Mouse (Mus musculus) liver, embryonic 11.5 days (tissue): Measurements from ENCODE around the gene Creb3l1. TPM values are rescaled to one million over a fixed set of nuclear protein-coding genes. Genes with fewer than 3 reads are reported as not detected.

Source experiments
- ATAC-seq: fragments of 200-750 bp; cut with Nextera tagmentation; replicated peaks from 2 replicates; pipeline ENCODE4 v1.8.0; 2017; ENCODE audit warnings: moderate number of reproducible peaks, mild to moderate bottlenecking, moderate TSS enrichment, moderate library complexity; ENCODE audit not compliant: low FRiP score
- DNase-seq: peaks from one replicate; pipeline ENCODE4 v3.0.0-alpha.2; 2017; ENCODE audit warnings: low spot score
- H3K27ac ChIP-seq: fragments of 300-500 bp; sonication (generic); 2 replicates; pipeline ENCODE4 v1.5.1; 2014; ENCODE audit warnings: mild to moderate bottlenecking, low read depth, low read length, control low read depth
- H3K27me3 ChIP-seq: fragments of 300-500 bp; sonication (generic); replicated peaks from 2 replicates; pipeline ENCODE4 v1.6.1; 2014; ENCODE audit warnings: low read length, mixed read lengths; ENCODE audit not compliant: control insufficient read depth, insufficient read depth
- H3K36me3 ChIP-seq: fragments of 300-500 bp; sonication (generic); 2 replicates; pipeline ENCODE4 v1.6.1; 2014; ENCODE audit warnings: mild to moderate bottlenecking, low read length, moderate library complexity, mixed read lengths; ENCODE audit not compliant: control insufficient read depth, insufficient read depth
- H3K4me1 ChIP-seq: fragments of 300-500 bp; sonication (generic); replicated peaks from 2 replicates; pipeline ENCODE4 v1.6.1; 2014; ENCODE audit warnings: low read length, mixed read lengths; ENCODE audit not compliant: control insufficient read depth, insufficient read depth
- H3K4me2 ChIP-seq: fragments of 300-500 bp; sonication (generic); 2 replicates; pipeline ENCODE4 v1.6.1; 2014; ENCODE audit warnings: mild to moderate bottlenecking, control low read depth, moderate library complexity
- H3K4me3 ChIP-seq: fragments of 300-500 bp; sonication (generic); 2 replicates; pipeline ENCODE4 v1.5.1; 2014; ENCODE audit warnings: low read depth, low read length, control low read depth
- H3K9ac ChIP-seq: fragments of 300-500 bp; sonication (generic); 2 replicates; pipeline ENCODE4 v1.6.1; 2014; ENCODE audit warnings: low read depth, low read length, control low read depth
- H3K9me3 ChIP-seq: fragments of 300-500 bp; sonication (generic); 2 replicates; pipeline ENCODE4 v1.6.1; 2016; ENCODE audit warnings: low read length, inconsistent platforms, mixed read lengths; ENCODE audit not compliant: control insufficient read depth
- WGBS: fragments of 180-500 bp; shearing (Covaris S2); extraction: QIAGEN DNeasy Blood & Tissue Kit; methylation state at CpG from one replicate; pipeline ENCODE4 v1.1.7; 2014; 5-methylcytosine and 5-hydroxymethylcytosine counted together
- polyA plus RNA-seq: library from polyadenylated mRNA; unstranded; fragments of >200 nt; fragmentation: Nextera tagmentation; extraction: Ambion mirVana; gene quantifications from 2 replicates; pipeline ENCODE4 v1.2.1, GENCODE M21; 2014

Creb3l1 gene
- polyA plus RNA-seq, 1 experiment from 2014 or later, result 6.1 TPM

DNA sequence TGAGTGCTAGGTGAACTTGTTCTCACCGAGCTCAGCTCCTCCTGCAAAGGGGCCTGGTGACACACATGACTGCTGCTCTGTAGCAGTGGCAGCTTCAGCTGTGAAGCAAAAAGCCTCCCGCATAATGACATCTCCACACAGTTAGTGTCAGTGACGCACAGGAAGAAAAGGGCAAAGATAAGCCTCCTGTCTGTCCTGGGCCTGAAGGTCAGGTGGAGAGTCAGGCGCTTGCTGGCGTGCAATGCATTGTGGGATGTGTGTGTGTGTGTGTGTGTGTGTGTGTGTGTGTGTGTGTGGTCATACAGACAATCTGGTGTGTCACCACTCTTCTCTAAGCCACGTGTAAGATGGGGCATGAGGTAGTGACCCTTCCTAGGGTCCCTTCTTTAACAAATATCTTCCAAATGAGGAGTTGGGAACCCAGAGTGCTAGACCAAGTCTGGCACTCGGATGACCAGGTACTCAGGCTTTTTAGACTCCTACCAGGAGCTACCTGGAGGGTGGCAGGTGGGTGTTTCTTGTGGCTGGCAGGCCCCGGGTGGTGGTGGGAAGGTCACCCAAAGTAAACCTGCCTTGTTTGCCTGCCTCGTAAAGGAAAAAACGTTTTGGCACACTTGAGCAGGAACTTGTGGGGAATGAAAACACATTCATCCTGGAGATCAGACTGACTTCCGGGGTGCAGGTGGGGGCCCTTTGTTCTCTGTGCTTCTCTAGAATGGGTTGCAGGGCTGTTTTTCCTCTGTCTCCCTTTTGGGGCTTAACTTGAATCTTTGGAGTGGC is 3.7 kb upstream of the Creb3l1 start:
- no peak overlapping the region for H3K27ac ChIP-seq
- no peaks in the 10 kb centered on the region for H3K9me3 ChIP-seq
- H3K4me2 ChIP-seq, result no peak overlapping the region
- ATAC-seq (no peak; the same call in 1 of the 2 replicates), DNase-seq (no peak)
- H3K4me1 ChIP-seq, result peaks cover 11% of the 10 kb centered on the region; the same call in 1 of the 2 replicates
- H3K4me3 ChIP-seq, result no peak overlapping the region
- H3K36me3 ChIP-seq, result no peaks in the 10 kb centered on the region
- peaks cover 8% of the 10 kb centered on the region for H3K27me3 ChIP-seq
- WGBS, result 41% methylated on average over 11 of the region's 11 CpGs
- H3K9ac ChIP-seq, result no peak overlapping the region

DNA sequence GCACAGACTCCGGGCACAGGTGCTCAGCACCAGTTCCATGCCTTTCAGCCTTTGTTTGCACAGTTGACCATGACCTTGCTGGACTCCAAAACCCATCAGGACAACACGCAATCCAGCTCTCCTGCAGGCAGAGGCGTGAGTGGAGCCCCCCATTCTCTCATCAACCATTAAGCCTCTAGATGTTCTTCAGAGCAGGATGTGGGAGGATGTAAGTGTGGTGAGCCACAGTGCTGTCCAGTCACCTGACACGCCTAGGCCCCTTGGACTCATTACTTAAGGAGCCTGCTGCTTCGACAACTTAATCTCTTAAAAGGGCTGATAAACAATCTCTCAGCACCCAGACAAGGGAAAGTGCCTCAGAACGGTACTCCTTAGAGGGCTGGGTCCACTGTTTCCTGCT is 1.7 kb upstream of the Creb3l1 start:
- 42% methylated on average over 6 of the region's 6 CpGs for WGBS
- no peak for DNase-seq
- peaks cover 11% of the 10 kb centered on the region for H3K4me1 ChIP-seq
- no peak overlapping the region for H3K4me2 ChIP-seq
- H3K36me3 ChIP-seq, result no peaks in the 10 kb centered on the region
- H3K27me3 ChIP-seq, result peaks cover 18% of the 10 kb centered on the region
- no peak overlapping the region for H3K4me3 ChIP-seq
- no peaks in the 10 kb centered on the region for H3K9me3 ChIP-seq
- H3K27ac ChIP-seq, result no peak overlapping the region
- H3K9ac ChIP-seq, result no peak overlapping the region
- no peak for ATAC-seq

DNA sequence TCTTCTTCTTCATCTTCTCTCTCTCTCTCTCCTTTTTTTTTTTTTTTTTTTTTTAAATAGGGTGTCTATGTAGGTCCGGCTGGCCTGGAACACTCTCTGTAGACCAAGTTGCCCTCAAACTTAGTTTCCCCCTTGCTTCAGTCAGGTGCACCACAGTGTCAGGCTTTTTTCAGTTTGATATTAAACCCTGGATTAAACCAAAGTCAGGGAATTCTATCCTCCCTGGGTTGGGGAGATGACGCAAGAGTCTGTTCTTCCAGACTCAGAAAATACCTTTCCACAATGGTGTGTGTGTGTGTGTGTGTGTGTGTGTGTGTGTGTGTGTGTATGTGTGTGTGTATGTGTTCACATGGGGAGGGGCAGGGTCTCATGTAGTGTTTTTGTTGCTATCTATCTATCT is 900 bp upstream of the Creb3l1 start:
- DNase-seq (no peak), ATAC-seq (no peak)
- Histone ChIP-seq H3K9ac (no peak overlapping the region), H3K4me3 (no peak overlapping the region), H3K36me3 (no peaks in the 10 kb centered on the region), H3K4me1 (peaks cover 11% of the 10 kb centered on the region), H3K27ac (no peak overlapping the region), H3K4me2 (no peak overlapping the region), H3K27me3 (peaks cover 20% of the 10 kb centered on the region), H3K9me3 (no peaks in the 10 kb centered on the region)
- WGBS, result 72% methylated on average over 2 of the region's 2 CpGs

DNA sequence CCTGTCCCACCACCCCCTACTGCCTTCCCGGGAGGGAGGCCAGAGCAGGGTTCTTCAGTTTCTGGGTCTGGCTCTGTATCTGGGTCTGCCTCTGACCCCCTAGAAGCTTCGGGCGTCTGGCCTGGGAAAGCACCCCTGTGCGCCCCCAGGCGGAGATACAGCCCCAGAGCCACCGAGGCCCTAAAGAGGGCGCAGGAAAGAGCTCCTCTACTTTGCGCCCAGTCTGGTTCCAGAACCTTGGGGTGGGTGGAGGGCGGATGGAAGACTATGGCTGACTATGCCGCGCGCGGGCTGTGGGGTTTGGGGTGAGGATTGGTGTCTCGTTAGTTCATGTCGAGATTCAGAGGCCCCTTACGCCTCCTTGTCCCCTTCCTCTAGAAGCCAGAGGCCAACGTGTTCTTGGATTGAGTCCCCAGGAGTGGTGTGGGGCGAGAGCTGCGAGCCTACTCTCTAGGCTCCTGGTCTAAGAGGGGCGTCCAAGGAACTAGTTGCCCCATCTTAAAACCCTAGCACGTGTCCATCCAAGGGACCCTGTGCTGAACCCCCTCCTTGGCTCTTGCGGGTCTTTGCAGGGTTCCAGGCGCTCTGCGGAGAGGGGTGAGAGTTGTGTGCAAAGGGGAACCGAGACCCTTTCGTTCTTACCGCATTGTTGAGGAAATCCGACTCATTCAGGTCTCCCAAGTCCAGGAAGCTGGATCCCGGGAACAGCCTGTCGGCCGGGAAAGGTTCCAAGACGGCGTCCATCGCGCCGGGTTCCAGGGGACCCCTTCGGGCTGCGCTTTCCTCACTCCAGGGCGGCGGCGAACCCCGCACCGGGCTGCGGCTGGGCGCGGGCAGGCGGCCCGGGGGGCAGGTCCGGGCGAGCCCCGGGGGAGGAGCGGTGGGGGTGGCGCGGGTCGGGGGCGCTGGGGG is 684 bp downstream of the Creb3l1 start:
- Histone ChIP-seq H3K9ac (peak overlapping the region; percentile 50), H3K27me3 (peaks cover 20% of the 10 kb centered on the region), H3K9me3 (no peaks in the 10 kb centered on the region), H3K4me3 (peak overlapping the region; percentile 72), H3K27ac (no peak overlapping the region; the same call in 1 of the 2 replicates), H3K36me3 (no peaks in the 10 kb centered on the region), H3K4me2 (peak overlapping the region; percentile 99), H3K4me1 (peaks cover 11% of the 10 kb centered on the region)
- peak; percentile 54 for DNase-seq
- peak; percentile 29; the same call in 1 of the 2 replicates for ATAC-seq
- WGBS, result 4% methylated on average over 54 of the region's 56 CpGs

DNA sequence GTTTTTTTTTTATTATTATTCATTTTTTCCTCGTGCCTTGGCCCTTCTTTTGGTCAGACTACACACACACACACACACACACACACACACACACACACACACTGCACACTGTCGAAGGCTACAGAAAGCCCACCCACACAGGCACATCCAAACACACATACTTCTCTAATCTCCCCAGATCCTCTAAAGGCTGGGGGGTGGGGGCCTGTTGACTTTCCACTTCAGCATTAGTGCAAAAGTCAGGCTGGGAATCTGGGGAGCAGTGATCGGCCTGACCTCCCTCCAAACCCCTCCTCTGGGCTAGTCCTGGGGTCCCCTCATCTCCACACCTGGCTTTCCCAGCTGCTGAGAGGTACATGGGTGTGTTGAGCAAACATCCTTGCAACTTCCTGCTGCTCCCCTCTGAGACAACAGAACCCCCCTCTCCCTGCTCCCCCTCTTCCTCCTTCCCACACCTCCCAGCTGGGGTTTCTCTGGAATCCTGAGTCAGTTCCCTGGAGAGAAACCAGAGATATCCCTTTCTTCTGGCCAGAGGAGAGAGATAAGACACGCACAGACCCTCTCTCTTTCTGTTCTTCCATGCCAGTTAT is 3.5 kb downstream of the Creb3l1 start:
- Histone ChIP-seq H3K4me3 (no peak overlapping the region), H3K27me3 (peaks cover 20% of the 10 kb centered on the region), H3K4me2 (no peak overlapping the region), H3K9me3 (no peaks in the 10 kb centered on the region), H3K4me1 (peaks cover 6% of the 10 kb centered on the region), H3K36me3 (no peaks in the 10 kb centered on the region), H3K9ac (no peak overlapping the region), H3K27ac (no peak overlapping the region)
- 30% methylated on average over 4 of the region's 4 CpGs for WGBS
- DNase-seq, result no peak
- no peak for ATAC-seq

DNA sequence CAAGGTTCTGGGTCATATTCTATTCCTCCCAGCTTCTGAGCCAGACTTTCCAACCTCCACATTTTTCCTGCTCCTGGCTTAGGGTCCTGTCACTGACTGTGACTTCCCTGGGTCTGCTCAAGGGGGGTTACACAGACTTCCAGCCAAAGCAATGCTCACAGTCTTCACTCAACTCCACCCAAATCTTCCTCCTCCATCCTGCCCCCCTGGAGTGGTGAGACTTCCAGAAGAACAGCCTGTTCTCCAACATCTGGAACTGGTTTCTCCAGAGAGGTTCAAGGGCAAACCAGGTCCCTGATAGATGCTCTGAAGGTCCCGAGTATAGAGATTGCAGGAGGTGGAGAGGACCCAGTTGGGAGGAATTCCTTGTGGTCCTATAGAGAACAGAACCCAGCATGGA is 6.9 kb downstream of the Creb3l1 start:
- WGBS, result 69% methylated on average over 1 of the region's 1 CpGs
- peaks cover 7% of the 10 kb centered on the region for H3K27me3 ChIP-seq
- no peaks in the 10 kb centered on the region for H3K9me3 ChIP-seq
- H3K4me2 ChIP-seq, result no peak overlapping the region
- no peak overlapping the region for H3K9ac ChIP-seq
- ATAC-seq (no peak), DNase-seq (no peak)
- no peaks in the 10 kb centered on the region for H3K36me3 ChIP-seq
- peaks cover 8% of the 10 kb centered on the region for H3K4me1 ChIP-seq
- no peak overlapping the region for H3K27ac ChIP-seq
- H3K4me3 ChIP-seq, result no peak overlapping the region

DNA sequence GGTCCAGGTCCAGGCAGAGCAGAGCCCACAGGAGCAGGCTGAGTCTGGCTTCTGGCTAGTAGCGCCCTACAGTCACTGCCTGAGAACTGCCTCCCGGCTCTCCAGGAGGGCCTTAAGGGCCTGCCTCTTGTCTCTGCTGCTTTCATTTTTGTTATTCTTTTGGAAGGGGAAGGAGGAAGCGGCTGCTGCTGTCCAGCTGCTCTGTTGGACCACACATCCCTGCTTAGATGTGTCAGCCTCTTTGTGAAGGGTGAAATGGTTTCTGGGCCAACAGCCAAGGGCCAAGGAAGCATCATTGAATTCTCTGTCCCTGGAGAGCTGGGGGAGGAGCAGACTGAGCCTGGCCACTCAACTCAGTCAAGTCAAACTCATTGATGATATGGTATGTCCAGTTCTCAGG is 7.3 kb downstream of the Creb3l1 start:
- DNase-seq, result no peak
- H3K27me3 ChIP-seq, result peaks cover 3% of the 10 kb centered on the region
- no peaks in the 10 kb centered on the region for H3K9me3 ChIP-seq
- 52% methylated on average over 3 of the region's 3 CpGs for WGBS
- H3K9ac ChIP-seq, result no peak overlapping the region
- H3K4me3 ChIP-seq, result no peak overlapping the region
- H3K4me1 ChIP-seq, result peaks cover 11% of the 10 kb centered on the region
- ATAC-seq, result no peak
- no peak overlapping the region for H3K4me2 ChIP-seq
- no peak overlapping the region for H3K27ac ChIP-seq
- H3K36me3 ChIP-seq, result no peaks in the 10 kb centered on the region

DNA sequence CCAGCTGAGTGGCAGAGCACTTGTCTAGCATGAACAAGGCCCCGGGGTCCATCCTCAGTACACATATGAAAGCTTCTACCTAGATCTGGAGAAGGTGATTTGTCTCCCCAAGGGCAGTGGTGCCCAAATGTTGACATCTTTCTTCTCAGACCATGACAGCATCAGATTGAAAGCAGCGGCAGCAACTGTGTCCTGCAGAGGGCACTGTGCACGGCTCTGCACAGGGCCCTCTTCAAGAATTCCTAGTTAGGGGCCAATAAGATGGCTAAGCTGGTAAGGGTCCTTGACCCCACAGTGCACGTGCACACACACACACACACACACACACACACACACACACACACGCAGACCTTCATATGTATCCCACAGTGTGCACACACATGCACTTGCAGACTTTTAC is 9.4 kb downstream of the Creb3l1 start:
- Histone ChIP-seq H3K9ac (no peak overlapping the region), H3K36me3 (no peaks in the 10 kb centered on the region), H3K27me3 (no peaks in the 10 kb centered on the region; the same call in 1 of the 2 replicates), H3K27ac (no peak overlapping the region), H3K4me3 (no peak overlapping the region), H3K4me2 (no peak overlapping the region), H3K4me1 (peaks cover 11% of the 10 kb centered on the region; the same call in 1 of the 2 replicates), H3K9me3 (no peaks in the 10 kb centered on the region)
- 75% methylated on average over 5 of the region's 5 CpGs for WGBS
- ATAC-seq (no peak), DNase-seq (no peak)
